Mouse (Mus musculus) E14TG2a.4 (cell line): ENCODE results near the gene Tmem201.

Source experiments
- H3K27me3 ChIP-seq: 2 replicates; pipeline ENCODE4 v1.6.1; 2014; ENCODE audit warnings: low read length, control low read depth; ENCODE audit not compliant: insufficient read depth
- H3K36me3 ChIP-seq: 2 replicates; pipeline ENCODE4 v1.6.1; 2014; ENCODE audit warnings: low read length, control low read depth; ENCODE audit not compliant: insufficient read depth
- H3K4me1 ChIP-seq: replicated peaks from 2 replicates; pipeline ENCODE4 v1.6.1; 2014; ENCODE audit warnings: low read depth, low read length, control low read depth
- H3K4me3 ChIP-seq: replicated peaks from 2 replicates; pipeline ENCODE4 v1.5.1; 2014; ENCODE audit warnings: mild to moderate bottlenecking, low read length
- H3K9me3 ChIP-seq: 2 replicates; pipeline ENCODE4 v1.6.1; 2014; ENCODE audit warnings: low read length, control low read depth
- CTCF ChIP-seq: conservative IDR thresholded peaks from 2 replicates; pipeline ENCODE4 v1.5.1; 2014; ENCODE audit warnings: low read length
- NANOG ChIP-seq: IDR thresholded peaks from 2 replicates; pipeline ENCODE4 v1.6.1; 2014; ENCODE audit warnings: borderline replicate concordance, low read length, mixed read lengths
- POU5F1 ChIP-seq: IDR thresholded peaks from 2 replicates; pipeline ENCODE4 v1.6.1; 2014; ENCODE audit warnings: low read length, borderline replicate concordance

Tmem201 gene

DNA sequence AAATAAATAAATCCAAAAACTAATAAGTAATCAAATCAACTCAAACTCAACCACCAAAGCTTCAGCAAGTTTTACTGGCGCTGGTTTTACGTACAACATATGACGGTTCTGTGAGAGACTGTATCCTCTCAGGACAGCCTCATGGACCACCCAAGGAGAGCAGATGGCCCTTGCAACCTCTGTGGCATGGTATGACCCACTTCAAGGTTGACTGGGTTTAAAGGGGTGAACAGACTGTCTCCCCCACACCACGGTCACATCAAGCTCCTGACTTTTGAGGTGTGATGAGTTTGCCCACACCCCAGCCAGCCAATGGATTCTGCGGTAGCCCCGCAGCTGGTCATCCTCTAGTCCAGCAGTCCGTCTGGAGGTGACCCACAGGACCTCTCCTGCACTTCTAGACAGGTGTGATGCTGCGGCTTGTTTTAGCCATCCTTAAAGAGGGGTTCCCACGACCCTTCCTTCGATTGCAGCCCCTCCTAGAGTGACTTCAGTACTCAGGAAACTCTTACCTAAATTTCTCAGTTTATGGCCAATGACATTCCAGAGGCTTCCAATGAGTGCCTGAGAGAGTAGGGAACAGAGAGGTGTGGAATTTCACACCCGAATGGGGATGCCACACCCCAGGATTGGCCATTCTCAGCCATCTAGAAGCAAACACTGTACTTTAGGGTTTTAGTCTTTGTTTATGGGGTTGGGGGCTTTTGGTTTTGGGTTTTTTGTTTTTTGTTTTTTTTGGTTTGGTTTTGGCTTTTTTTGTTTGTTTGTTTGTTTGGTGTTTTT lies 52.8 kb downstream of the Tmem201 start:
- Histone ChIP-seq H3K4me3 (no peak overlapping the region), H3K4me1 (peaks cover 67% of the 10 kb centered on the region), H3K27me3 (peaks cover 33% of the 10 kb centered on the region), H3K36me3 (no peaks in the 10 kb centered on the region), H3K9me3 (no peaks in the 10 kb centered on the region)
- no peak for TF ChIP-seq POU5F1
- TF ChIP-seq CTCF = no peak
- TF ChIP-seq NANOG = no peak

DNA sequence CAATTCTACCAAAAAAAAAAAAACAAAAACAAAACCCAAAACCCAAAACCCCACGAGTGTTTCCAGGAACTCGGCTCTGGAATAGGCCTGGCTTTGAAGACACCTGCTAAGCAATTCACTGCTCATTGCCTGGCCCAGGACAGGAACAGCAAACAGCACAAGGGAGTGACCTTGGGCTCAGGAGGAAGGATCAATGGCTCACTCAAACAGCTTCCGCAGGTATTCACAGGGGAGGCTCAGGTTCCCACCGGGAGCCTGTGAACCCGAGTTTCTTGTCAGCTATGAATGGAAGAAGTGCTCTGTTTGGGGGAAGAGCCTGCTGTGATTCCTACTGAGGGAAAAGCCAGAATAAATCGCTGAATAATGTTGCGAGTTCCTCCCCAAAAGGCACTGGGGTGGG lies 54.0 kb downstream of the Tmem201 start:
- TF ChIP-seq POU5F1 (no peak), NANOG (peak; percentile 92)
- Histone ChIP-seq H3K4me3 (no peak overlapping the region), H3K4me1 (peaks cover 70% of the 10 kb centered on the region), H3K36me3 (no peaks in the 10 kb centered on the region), H3K9me3 (no peaks in the 10 kb centered on the region), H3K27me3 (peaks cover 32% of the 10 kb centered on the region)

DNA sequence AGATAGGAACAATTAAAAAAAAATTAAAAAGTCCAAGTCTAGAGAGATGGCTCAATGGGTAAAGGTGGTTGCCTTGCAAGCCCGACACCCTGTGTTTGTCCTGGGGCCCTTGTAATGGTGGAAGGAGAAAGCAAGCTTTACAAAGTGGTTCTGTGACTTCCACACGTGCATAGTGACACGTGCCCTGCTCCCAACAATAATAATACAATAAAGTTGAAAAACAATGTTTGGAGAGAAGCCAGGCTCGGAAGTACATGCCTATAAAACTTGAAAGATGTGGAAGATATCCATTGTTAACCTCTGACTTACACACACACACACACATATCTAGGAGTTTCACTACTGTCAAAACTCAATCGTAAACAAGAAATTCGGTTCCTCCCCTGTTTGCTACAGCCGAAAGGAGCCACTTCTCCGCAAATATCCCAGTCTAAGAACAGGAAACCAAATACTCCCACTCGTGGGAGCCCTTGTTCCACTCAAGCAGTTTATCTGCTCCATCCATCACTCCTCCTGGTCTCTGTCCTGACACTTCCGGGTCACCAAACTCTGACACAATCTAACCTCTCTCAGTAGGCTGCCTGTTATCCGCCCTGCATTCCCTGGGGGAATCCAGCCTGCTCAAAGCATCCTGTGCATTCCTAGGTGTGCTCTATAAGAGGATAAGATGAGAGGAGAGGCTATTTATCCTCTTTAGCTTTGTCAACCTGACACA lies 58.6 kb downstream of the Tmem201 start:
- no peak overlapping the region for H3K4me3 ChIP-seq
- TF ChIP-seq POU5F1 (no peak), NANOG (no peak)
- H3K36me3 ChIP-seq = no peaks in the 10 kb centered on the region
- H3K9me3 ChIP-seq = no peaks in the 10 kb centered on the region
- H3K4me1 ChIP-seq = peaks cover 78% of the 10 kb centered on the region
- H3K27me3 ChIP-seq = peaks cover 27% of the 10 kb centered on the region

DNA sequence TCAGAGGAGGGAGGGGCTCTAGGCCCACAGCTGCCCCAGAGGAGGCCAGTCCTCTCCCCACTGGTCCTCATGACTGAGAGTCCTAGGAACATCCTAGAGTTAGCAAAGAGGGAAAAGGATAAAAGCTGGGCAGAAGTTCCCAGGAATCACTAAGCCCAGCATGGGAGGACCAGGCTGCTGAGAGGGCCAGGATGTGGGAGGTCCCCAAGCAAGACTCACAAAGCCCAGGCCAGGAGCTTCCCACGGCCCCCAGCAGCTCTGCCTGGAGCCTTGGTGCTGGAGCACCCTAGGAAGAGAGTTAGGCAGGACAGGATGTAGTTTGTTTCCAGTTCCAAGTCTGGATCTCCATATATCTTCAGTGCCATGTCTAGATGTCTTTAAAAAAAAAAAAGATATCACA lies 59.8 kb downstream of the Tmem201 start:
- H3K4me3 ChIP-seq = no peak overlapping the region
- TF ChIP-seq NANOG (no peak), POU5F1 (no peak), CTCF (no peak)

DNA sequence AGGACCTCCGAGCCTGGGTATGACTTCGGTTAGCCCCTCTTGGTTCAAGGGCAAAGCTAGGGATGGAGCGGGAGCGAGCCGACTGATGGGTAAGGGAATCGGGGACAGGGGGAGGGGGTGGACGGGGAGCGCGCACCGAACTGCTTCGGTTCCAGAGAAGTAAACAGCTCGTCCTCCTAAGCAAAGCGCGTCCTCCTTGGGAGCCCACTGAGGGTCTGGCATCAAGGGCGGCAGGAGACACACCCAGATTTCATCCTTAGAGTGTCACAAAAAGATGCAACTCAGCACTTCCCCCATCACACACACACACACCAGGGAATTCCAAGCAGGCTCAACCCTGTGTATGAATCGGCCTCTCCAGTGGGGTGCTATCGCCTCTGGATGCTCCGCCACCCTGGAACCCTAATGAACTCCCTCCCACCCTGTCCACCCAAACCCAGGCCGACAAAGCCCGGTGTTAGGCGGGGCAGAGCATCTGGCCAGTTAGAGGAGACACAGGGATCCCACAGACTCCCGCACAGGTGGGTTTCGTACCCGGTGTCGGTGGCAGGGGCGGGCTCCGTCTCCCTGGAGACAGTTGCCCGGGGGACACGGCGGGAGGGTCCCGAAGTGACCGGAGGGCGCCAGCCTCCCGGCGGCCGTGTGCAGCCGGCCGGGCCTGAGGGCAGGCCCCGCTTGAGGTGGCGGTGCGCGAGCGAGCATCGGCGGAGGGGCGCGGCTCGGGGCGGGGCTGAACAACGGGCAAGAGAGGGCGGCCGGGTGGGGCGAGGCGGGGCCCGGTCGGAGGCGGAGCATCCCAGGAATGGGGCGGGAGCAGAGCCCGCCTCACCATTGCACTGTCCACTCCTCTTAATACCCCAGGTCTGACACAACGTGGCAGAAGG lies 62.2 kb downstream of the Tmem201 start:
- Histone ChIP-seq H3K4me1 (peaks cover 64% of the 10 kb centered on the region), H3K27me3 (peaks cover 36% of the 10 kb centered on the region), H3K4me3 (peak overlapping the region; percentile 84), H3K9me3 (no peaks in the 10 kb centered on the region), H3K36me3 (no peaks in the 10 kb centered on the region)
- no peak for TF ChIP-seq CTCF
- TF ChIP-seq POU5F1 = no peak
- TF ChIP-seq NANOG = no peak

More for the DNA sequence above, 59.8 kb downstream of the Tmem201 start:
- Histone ChIP-seq H3K9me3 (no peaks in the 10 kb centered on the region), H3K4me1 (peaks cover 70% of the 10 kb centered on the region), H3K27me3 (peaks cover 36% of the 10 kb centered on the region), H3K36me3 (no peaks in the 10 kb centered on the region)

DNA sequence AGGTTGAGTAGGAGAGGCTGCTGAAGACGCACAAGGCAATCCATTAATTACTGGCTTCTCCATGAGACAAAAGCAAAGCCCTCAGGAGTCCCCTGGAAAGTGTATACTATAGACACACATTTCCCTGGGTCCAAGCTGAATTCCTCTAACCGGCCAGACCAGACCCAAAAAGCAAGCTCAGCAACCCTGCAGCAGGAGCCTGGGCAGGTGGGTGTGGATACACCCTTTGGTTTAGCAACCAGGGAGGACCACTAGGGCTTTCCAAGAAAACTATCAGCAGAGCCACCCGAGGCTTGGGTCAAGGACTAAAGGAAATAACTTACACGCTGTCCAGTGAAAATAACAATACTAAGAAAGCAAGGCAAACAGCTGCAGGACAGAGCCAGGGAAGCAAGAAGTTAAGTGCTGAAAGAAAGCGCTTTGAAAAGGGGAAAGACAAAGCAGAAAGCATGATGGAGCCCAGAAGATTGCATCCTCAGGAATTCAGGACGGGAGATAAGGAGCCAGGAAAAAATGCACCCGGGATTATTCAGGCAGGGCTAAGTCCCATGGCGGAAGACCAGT lies 62.9 kb downstream of the Tmem201 start:
- Histone ChIP-seq H3K36me3 (no peaks in the 10 kb centered on the region), H3K27me3 (peaks cover 36% of the 10 kb centered on the region), H3K4me1 (peaks cover 68% of the 10 kb centered on the region), H3K4me3 (peak overlapping the region; percentile 84), H3K9me3 (no peaks in the 10 kb centered on the region)
- TF ChIP-seq CTCF (no peak), POU5F1 (no peak), NANOG (no peak)

DNA sequence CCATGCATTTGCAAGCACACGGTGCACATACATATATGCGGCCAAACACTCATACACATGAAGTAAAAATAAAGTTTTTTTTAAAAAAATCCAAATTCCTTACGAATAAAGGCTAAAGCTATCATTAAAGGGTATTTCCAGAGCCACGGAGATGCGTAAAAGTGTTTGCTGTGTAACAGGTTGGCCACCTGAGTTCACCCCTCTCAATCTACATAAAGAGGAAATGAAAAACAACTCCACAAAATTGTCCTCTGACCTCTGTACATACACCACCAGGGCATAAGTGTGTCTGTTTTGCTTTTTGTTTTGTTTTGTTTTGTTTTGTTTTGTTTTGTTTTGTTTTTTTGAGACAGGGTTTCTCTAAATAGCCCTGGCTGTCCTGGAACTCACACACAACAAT lies 65.1 kb downstream of the Tmem201 start:
- Histone ChIP-seq H3K27me3 (peaks cover 36% of the 10 kb centered on the region), H3K4me3 (no peak overlapping the region), H3K9me3 (no peaks in the 10 kb centered on the region), H3K36me3 (no peaks in the 10 kb centered on the region), H3K4me1 (peaks cover 51% of the 10 kb centered on the region)
- TF ChIP-seq CTCF = 0 out of 2 replicates have a peak, but pooled peaks have one; percentile 9
- no peak for TF ChIP-seq NANOG

DNA sequence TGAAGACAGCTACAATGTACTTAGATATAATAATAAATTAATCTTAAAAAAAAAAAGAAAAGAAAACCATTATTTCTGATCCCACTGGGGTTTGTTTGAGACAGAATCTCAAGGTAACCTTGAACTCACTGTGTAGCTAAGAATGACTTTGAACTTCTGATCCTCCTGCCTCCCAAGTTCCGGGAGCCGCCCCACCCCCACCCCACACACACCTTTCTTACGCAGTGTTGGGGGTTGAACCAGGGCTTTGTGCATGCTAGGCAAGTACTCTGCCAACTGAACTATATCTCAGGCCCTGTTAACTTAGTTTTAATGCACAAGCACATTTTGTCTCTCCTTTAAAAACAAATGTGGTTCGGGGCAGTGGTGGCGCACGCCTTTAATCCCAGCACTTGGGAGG lies 66.7 kb downstream of the Tmem201 start:
- Histone ChIP-seq H3K9me3 (no peaks in the 10 kb centered on the region), H3K4me3 (no peak overlapping the region), H3K4me1 (peaks cover 45% of the 10 kb centered on the region), H3K27me3 (peaks cover 31% of the 10 kb centered on the region), H3K36me3 (no peaks in the 10 kb centered on the region)
- no peak for TF ChIP-seq CTCF
- no peak for TF ChIP-seq NANOG
- TF ChIP-seq POU5F1 = no peak
